Mouse (Mus musculus) c-Kit-positive CD71-positive TER-119-negative erythroid progenitor cells, embryonic 14.5 days (primary cell): ENCODE results near the gene Lamc3.

Experiments
- DNase-seq: peaks from one replicate; pipeline ENCODE4 v3.0.0-alpha.2; 2013; ENCODE audit warnings: low read depth

Lamc3 gene

DNA sequence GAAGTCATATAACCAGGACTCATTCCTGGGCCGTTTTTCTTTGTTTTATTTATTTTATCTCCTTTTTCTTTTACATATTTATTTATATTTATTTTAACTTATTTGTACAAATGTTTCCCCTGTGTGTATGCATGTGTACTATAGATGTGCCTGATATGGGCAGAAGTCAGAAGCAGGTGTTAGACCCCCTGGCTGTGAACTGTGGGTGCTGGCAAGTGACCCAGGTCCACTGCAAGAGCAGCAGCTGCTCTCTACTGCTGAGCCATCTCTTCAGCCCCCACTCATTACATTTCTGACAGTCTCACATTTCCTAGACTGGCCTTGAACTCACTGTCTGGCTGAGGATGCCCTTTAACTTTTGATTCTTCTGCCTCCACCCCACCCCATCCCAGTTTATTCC lies 51.2 kb downstream of the Lamc3 start:
- no peak for DNase-seq

DNA sequence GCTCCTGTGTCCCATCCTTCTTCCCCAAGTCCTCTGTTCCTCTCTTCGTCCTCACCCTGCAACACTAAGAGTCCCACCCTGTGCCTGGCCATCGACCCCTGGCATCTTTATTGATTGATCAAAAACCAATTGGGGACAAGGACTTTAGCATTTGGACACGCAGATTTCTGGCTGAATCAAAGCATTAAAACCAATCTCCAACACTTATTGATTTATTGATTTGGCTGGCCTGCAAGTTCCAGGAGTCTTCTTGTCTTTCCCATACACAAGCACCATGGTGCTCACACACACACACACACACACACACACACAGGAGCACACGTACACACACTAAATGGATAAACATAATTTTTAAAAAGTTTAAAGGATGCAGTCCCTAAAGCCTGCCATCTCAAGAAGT lies 55.9 kb downstream of the Lamc3 start:
- DNase-seq, result no peak

GRCm38 (mm10) chr2:31945580-31945979 lies 58.5 kb downstream of the Lamc3 start:
- no peak for DNase-seq

GRCm38 (mm10) chr2:31948392-31948791 lies 61.3 kb downstream of the Lamc3 start:
- no peak for DNase-seq

GRCm38 (mm10) chr2:31948801-31949200 lies 61.7 kb downstream of the Lamc3 start:
- no peak for DNase-seq

DNA sequence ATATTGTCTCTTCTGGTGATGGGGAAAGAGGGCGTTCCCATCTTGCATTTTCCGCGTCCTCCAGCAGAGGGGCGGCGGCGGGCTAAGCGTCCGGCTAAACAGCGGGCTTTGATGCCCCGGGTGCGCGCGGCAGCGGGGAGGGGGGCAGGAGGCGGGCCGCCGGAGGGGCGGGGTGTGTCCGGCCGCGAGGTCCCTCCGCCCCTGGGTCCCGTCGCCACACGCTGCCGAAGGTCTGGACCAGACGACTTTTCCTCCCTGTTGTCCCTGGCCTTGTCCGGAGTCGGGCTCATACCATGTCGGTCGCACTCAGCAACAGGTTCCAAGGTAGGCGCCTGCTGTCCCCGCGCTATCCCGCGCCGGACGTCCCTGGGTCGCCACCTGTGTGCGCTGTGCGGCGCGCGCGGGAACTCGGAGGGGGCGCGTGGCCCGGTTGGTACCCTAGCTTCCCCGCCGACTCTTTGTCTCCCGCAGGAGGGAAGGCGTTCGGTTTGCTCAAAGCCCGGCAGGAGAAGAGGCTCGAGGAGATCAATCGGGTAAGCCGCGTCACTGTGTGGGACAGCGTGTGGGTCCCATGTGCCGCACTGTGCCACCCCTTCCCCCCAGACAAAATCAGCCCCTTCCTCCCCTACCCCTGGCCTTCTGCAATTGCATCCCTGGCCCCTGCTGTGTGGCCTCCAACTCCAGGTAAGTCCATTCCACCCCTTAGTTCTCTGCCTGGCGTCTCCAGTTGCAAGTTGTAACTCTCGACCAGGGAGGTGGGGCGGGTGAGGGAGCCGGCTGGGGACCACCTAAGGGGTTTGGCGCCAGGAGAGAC lies 63.2 kb downstream of the Lamc3 start, which contains the start of gene Aif1l:
Aif1l (plus strand) TSS at position 82 of the 814 bp plus-strand sequence.
- no peak for DNase-seq

DNA sequence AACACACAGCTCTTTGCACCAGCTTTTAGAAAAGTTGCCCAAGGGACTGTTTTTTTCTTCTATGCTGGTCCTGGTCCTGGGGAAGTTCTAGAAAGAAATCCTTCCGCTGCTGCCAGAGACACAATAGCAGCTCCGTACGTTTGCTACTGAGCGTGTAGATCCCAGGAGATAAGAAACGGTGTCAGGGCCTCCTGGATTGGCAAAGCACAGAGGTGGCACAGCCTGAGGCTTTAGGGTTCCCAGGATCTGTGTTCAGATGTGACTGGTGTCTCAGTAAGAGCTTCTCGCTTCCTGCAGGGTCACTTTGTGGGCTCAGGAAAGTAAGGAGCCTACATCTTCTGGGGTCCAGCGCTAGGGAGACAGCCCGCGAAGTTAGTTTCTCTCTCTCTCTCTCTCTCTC lies 63.9 kb downstream of the Lamc3 start:
- no peak for DNase-seq

- DNase-seq, result no peak
Observed at GRCm38 (mm10) chr2:31952236-31952635, 65.1 kb downstream of the Lamc3 start.

DNA sequence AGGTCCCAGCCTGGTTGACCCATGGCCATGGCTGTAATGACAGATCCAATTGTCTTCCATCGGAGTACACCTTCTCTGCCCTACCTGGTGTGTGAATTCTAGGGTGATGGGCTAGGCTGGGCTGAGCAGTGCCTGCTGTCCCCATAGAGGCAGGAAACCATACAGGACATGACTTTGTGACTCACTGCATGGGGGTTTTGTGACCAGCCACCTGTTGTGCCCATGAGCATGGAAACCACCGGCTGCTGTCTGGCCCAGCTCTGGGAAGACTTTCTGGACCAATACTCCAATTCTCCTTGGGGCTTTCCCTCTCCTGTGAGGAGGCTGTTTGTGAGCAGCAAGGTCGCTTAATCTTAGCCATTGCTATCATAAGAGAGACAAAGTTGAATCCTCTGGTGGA lies 65.6 kb downstream of the Lamc3 start:
- DNase-seq, result no peak

DNA sequence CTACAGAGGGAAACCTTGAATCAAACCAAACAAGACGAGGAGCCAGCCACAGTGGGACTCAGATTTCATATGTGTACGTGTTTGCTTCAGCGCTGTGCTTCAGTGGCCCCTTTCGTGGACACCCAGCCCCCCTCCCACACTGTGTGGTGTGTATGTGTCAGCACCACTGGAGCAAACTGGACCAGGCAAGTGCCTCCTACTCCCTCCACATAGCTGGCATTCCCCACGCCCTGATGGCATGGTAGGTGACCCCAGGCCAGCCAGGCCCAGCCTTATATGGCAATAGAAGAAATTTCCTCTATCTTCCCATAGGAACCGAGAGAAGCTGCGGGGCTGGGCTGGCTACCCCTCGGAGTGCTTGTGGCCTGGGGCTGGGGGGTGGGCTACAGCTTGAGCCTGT lies 66.6 kb downstream of the Lamc3 start:
- DNase-seq, result no peak

DNA sequence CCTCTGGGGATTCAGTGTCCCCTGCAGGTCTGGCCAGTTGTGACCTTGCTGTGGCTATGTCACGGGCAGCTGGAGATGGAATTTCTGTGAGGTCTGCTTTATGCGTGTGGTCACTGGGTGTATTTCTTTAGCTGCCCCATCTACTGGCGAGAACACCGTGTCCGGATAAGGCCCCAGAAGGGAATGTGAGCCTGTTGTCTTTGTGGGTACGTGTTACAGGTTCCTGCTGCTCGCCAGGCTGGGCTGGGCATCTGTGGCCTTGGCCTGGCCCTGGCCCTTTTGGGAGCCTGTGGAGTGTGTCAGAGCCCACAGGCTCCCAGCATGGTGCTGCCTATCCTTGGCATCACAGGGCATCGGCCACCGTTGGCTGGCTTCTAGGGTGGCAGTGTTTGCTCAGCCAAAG lies 67.7 kb downstream of the Lamc3 start:
- no peak for DNase-seq

DNA sequence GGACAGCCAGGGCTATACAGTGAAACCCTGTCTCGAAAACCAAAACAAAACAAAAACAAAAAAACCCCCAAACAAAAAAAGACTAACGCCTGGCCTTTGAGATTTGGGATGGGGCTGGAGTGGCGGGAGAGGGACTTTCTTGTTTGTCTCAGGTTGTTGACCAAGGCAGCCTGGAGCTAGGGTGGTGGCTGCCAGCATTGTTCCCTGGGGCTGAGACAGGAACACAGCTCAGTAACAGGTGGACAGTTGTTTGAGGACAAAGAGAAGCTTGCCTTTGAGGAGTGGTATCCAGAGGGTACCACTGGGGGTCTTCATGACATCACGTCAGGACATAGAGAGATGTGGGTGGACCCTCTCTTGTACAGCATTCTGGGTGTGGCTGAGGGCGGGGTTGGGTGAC lies 68.6 kb downstream of the Lamc3 start:
- DNase-seq, result no peak

DNA sequence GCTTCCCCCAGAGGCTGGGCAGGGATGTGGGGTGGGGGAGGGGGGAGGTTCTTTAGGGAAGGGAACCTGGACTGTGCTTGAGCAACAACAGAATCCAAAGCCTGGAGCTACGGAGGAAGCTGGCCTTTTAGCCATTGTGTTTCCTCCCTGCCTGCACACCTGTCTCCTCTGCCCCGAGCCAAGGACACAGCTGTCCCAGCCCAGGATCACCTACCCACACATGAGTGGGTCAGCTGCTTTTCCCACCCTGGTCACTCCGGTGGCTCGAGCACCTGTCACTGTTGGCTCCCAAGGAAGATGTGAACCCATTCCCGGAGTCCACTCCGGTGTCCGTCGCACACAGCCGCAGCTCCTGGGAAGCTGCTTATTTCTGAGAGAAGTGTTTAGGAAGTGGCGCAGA lies 70.1 kb downstream of the Lamc3 start:
- no peak for DNase-seq

DNA sequence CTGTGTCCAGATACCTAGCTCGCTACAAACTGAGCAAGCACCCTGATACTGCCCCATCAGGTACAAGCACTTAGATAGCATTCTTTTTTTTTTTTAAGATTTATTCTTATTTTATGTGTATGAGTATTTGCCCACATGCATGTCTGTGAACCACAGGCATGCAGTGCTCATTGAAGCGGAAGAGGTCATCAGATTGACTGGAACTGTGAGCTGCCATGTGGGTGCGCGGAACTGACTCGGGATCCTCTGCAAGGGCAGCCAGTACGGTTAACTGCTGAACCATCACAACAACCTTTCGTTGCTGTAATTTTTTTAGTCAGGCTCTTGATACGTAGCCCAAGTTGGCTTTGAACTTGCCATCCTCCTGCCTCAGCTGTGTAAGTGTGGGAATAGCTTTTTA lies 73.9 kb downstream of the Lamc3 start:
- no peak for DNase-seq

GRCm38 (mm10) chr2:31961791-31962222 lies 74.7 kb downstream of the Lamc3 start:
- no peak for DNase-seq

- no peak for DNase-seq
Observed at GRCm38 (mm10) chr2:31962501-31963224, 75.6 kb downstream of the Lamc3 start.

- DNase-seq, result no peak
Observed at GRCm38 (mm10) chr2:31963491-31963890, 76.4 kb downstream of the Lamc3 start.

- DNase-seq, result no peak
Observed at GRCm38 (mm10) chr2:31964191-31964590, 77.1 kb downstream of the Lamc3 start.

DNA sequence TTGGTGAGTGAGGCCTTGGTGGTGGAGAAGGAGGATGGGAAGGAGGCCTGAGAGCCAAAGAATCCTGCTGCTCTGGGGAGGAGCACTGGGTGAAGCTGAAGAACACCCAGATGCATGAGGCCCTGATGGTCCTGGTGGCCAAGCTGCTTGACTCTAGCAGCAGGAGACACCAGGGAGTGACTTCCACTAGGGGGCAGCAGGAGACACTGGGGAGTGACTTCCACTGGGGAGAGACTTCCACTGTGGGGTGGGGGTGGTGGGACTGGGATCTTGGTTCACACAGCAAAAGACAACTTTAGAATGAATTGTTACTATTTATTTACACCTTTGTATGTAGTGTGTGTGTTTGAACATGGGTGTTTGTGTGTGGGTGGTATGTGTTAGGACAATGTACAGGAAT lies 78.0 kb downstream of the Lamc3 start:
- peak; percentile 58 for DNase-seq

- DNase-seq, result no peak
Observed at GRCm38 (mm10) chr2:31966801-31967200, 79.7 kb downstream of the Lamc3 start.

GRCm38 (mm10) chr2:31972589-31972988 lies 85.5 kb downstream of the Lamc3 start:
- no peak for DNase-seq

- peak; percentile 98 for DNase-seq
Observed at GRCm38 (mm10) chr2:31974141-31974808, 87.2 kb downstream of the Lamc3 start, which contains the start of gene Nup214. Gene Nup214 (plus strand): TSS chr2:31974436.
